Mouse (Mus musculus) urinary bladder, postnatal 10 days (tissue): ENCODE data around the gene Esp24.
"Not testable (repeated sequence)": the region's sequence is repeated elsewhere in the genome, so short reads cannot be mapped to it uniquely, and the experiment has no call there.

ENCODE experiments used
- DNase-seq: peaks from one replicate; pipeline ENCODE4 v3.0.0; 2022; ENCODE audit warnings: low spot score

Gene Esp24

GRCm38 (mm10) chr17:39036395-39036794 lies at the start of gene Esp24:
TSS of gene Esp24 (plus strand) at chr17:39036695.
- DNase-seq, result not testable (repeated sequence)

- DNase-seq, result no peak
Observed at GRCm38 (mm10) chr17:39009846-39010245, 26.6 kb upstream of the Esp24 start.

GRCm38 (mm10) chr17:39010675-39011638 lies 25.5 kb upstream of the Esp24 start:
- no peak for DNase-seq

- DNase-seq, result no peak
Observed at GRCm38 (mm10) chr17:39017184-39017583, 19.3 kb upstream of the Esp24 start.

GRCm38 (mm10) chr17:39043241-39043640 lies 6.7 kb downstream of the Esp24 start, which contains the start of gene Gm21903:
TSS of gene Gm21903 (minus strand) at chr17:39043341.
- DNase-seq, result no peak

- DNase-seq, result no peak
Observed at GRCm38 (mm10) chr17:39063641-39064040, 27.1 kb downstream of the Esp24 start.

- DNase-seq, result no peak
Observed at GRCm38 (mm10) chr17:39076937-39077336, 40.4 kb downstream of the Esp24 start, which contains the start of gene Esp23. TSS of gene Esp23 (minus strand) at chr17:39077037.
